Mouse (Mus musculus): ENCODE results near the gene Knop1.

Gene Knop1

DNA sequence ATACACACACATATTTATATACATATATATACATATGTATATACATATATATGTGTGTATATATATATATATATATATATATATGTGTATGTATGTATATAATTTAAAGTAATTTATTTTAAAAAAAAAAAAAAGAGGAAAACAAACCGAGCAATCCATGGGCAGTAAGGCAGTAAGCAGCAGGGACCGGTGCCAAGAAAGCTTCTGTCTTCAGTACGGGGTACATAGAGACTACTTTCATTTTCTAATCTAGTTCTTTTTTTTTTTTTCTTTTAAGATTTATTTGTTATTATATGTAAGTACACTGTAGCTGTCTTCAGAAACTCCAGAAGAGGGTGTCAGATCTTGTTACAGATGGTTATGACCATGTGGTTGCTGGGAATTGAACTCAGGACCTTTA, 54.3 kb downstream of the Knop1 start:
- DNase-seq (ENCODE audit: extremely low spot score, low read depth, low spot score), result no peak

DNA sequence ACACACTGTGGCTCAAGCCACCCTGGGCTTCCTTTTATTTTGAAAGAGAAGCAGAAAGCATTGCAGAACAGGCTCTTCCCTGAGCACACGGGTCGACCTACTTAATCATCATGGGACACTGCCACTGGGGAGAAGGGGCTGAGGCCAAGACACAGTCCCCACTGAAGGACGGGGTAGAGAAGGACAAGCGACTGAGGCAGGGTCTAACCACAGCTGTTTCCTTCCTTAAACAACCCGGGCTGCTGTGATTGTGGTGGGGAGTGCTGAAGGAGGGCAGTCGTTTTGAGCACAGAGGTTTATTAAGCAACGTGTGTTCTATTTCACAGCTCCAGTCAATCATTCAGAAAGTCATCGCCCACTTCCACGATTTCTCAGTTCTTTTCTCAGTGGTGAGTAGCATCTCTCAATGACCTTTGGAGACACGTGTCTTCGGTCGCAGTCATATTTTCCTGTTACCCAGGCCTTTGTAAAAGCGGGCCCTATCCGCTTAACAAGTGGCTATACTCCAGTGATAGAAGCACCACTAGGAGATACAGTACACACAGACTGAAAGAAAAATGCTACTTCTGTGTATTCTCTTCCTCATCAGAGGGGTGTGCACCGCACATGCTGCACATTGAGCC, 55.8 kb downstream of the Knop1 start:
- DNase-seq (ENCODE audit: extremely low spot score, low read depth, low spot score), result no peak

DNA sequence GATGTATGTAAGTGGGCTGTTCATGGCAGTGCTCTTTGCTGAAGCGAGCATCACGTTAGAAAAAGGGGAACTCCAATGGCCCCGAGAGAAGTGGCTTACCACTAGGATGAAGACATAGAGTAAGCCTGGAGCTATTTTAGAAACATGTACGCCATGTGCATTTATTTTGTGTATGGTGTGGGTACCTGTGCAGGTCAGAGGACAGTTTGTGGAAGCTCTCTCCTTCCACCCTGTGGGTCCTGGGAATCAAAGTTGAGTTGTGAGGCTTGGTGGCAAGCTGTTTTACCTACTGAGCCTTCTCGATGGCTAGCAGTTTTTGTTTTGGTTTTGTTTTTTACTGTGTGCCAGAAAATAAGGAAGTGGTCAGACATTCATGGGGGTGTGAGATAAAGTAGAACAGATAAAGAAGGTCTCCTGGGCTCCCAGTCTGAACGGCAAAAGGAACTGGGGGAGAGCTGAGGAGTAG, 57.9 kb downstream of the Knop1 start:
- no peak for DNase-seq (ENCODE audit: extremely low spot score, low read depth, low spot score)

DNA sequence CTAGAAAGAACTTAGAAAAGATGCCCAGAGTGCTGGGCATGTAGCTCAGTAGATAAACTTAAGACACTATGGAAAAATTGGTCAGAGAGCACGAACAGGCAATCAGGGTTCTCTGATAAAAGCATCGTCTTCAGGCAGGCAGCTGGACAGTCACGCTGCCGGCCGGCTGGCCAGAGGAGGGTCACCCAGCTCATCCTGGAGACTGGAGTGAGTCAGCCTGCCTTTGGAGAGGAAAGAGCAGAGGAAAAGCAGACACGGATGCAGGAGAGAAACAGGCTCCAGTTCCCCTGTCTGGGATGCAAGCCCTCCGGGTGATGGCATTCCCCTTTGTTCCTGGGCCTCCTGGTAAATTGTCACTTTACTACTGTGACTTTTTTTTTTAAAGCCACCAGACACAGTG, 58.5 kb downstream of the Knop1 start:
- DNase-seq (ENCODE audit: extremely low spot score, low read depth, low spot score), result no peak

- DNase-seq (ENCODE audit: extremely low spot score, low read depth, low spot score), result no peak
These were observed 59.2 kb downstream of the Knop1 start for GRCm38 (mm10) chr7:118796838-118797237.

DNA sequence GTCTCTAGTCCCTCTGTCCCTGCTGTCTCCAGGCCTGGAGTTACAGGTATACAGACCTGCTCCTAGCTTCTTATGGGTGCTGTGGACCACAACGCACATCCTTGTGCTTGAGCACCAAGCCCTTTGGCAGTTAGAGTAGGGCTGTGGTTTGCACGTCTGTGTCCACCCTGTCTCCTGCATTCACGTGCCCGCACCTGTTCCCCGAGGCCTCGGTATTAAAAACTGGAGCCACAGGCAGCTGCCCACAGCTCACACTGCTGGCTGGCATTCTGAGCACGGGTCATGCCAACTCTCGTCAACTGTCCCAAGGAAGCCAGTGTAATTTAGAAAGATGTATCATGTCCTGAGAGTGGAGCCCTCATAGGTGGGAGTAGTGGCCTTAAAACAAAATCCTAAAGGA, 60.3 kb downstream of the Knop1 start:
- DNase-seq (ENCODE audit: extremely low spot score, low read depth, low spot score), result no peak

GRCm38 (mm10) chr7:118793899-118794298, 62.2 kb downstream of the Knop1 start:
- no peak for DNase-seq (ENCODE audit: extremely low spot score, low read depth, low spot score)
